Mouse (Mus musculus) retina, postnatal 7 days (tissue): ENCODE results near the gene St8sia6.
"Not testable (repeated sequence)": the region's sequence is repeated elsewhere in the genome, so short reads cannot be mapped to it uniquely, and the experiment has no call there.

Source experiments
- DNase-seq: peaks from one replicate; pipeline ENCODE4 v3.0.0-alpha.2; 2012; ENCODE audit warnings: low read depth, low spot score

Gene St8sia6

GRCm38 (mm10) chr2:13634866-13635265, 159.0 kb downstream of the St8sia6 start:
- no peak for DNase-seq

GRCm38 (mm10) chr2:13630136-13630832, 163.6 kb downstream of the St8sia6 start:
- DNase-seq = no peak

GRCm38 (mm10) chr2:13603636-13604035, 190.2 kb downstream of the St8sia6 start:
- not testable (repeated sequence) for DNase-seq

GRCm38 (mm10) chr2:13603093-13603492, 190.8 kb downstream of the St8sia6 start:
- DNase-seq = no peak
